Mouse (Mus musculus) CH12.LX (cell line): ENCODE measurements at regions not wholly inside any gene's neighbourhood (a gene's known extent, or its start where the extent isn't known, plus 50 kb on each side); places are given as distances from the start of the nearest gene placed in this dataset.

Source experiments
- DNase-seq: peaks from one replicate; pipeline ENCODE4 v3.0.0-alpha.2; 2013; ENCODE audit errors: extremely low read depth
- H3K27ac ChIP-seq: 2 replicates; pipeline ENCODE4 v1.5.1; 2012; ENCODE audit warnings: low read depth, mild to moderate bottlenecking, control low read depth, moderate library complexity; ENCODE audit not compliant: insufficient read depth
- H3K27me3 ChIP-seq: replicated peaks from 2 replicates; pipeline ENCODE3; 2012; ENCODE audit warnings: inconsistent platforms
- H3K36me3 ChIP-seq, 2 experiments: replicated peaks in 1 of 2; 2 replicates each; pipeline versions ENCODE3 to v1.6.1; 2012; ENCODE audit warnings: inconsistent platforms in 1 of 2, low read length in 1 of 2, mild to moderate bottlenecking in 1 of 2, mixed read lengths in 1 of 2, moderate library complexity in 1 of 2; ENCODE audit not compliant: control insufficient read depth in 1 of 2, insufficient read depth in 1 of 2
- H3K4me1 ChIP-seq, 2 experiments: 2 replicates each; pipeline ENCODE4 v1.6.1; 2012; ENCODE audit warnings: inconsistent platforms in 1 of 2, moderate library complexity in 1 of 2; ENCODE audit not compliant: insufficient read depth in 2 of 2, control insufficient read depth in 1 of 2
- H3K4me2 ChIP-seq: 2 replicates; pipeline ENCODE4 v1.6.1; 2012; ENCODE audit warnings: low read depth, mild to moderate bottlenecking, control low read depth; ENCODE audit not compliant: poor library complexity, insufficient read depth, severe bottlenecking
- H3K4me3 ChIP-seq, 3 experiments: fragments of 150-350 bp in 1 of 3; sonication (generic) in 1 of 3; replicated peaks in 1 of 3; 2 replicates each; pipeline versions ENCODE3 to v1.5.1; 2011 to 2012; ENCODE audit warnings: low read depth in 2 of 3, low read length in 2 of 3, mild to moderate bottlenecking in 2 of 3, moderate library complexity in 2 of 3, control low read depth in 1 of 3, improper control_type of control experiment in 1 of 3, inconsistent platforms in 1 of 3, mixed read lengths in 1 of 3; ENCODE audit not compliant: poor library complexity in 1 of 3
- H3K79me2 ChIP-seq: replicated peaks from 2 replicates; pipeline ENCODE4 v1.6.1; 2012; ENCODE audit warnings: mild to moderate bottlenecking, moderate library complexity; ENCODE audit not compliant: control insufficient read depth, poor library complexity, insufficient read depth, severe bottlenecking; ENCODE audit errors: extremely low read depth
- H3K9ac ChIP-seq: 2 replicates; pipeline ENCODE4 v1.6.1; 2012; ENCODE audit warnings: low read depth, mild to moderate bottlenecking, control low read depth, moderate library complexity; ENCODE audit not compliant: insufficient read depth
- H3K9me3 ChIP-seq: replicated peaks from 2 replicates; pipeline ENCODE3; 2012; ENCODE audit warnings: low read length, inconsistent platforms, mixed read lengths
- CHD1 ChIP-seq: IDR thresholded peaks from 2 replicates; pipeline ENCODE4 v1.6.1; 2012; ENCODE audit warnings: low read depth, low read length, improper control_type of control experiment, inconsistent platforms
- CHD2 ChIP-seq: IDR thresholded peaks from 2 replicates; pipeline ENCODE4 v1.6.1; 2011; ENCODE audit warnings: low read length, improper control_type of control experiment
- EP300 ChIP-seq: IDR thresholded peaks from 2 replicates; pipeline ENCODE4 v1.6.1; 2011; ENCODE audit warnings: low read length, improper control_type of control experiment
- ETS1 ChIP-seq: conservative IDR thresholded peaks from 2 replicates; pipeline ENCODE4 v1.6.1; 2012; ENCODE audit warnings: low read depth, mild to moderate bottlenecking, inconsistent platforms, low read length, improper control_type of control experiment, moderate library complexity
- HCFC1 ChIP-seq: IDR thresholded peaks from 2 replicates; pipeline ENCODE4 v1.6.1; 2012; ENCODE audit warnings: low read depth, mild to moderate bottlenecking, inconsistent platforms, low read length, improper control_type of control experiment
- JUN ChIP-seq: IDR thresholded peaks from 2 replicates; pipeline ENCODE4 v1.6.1; 2011; ENCODE audit warnings: low read depth, mild to moderate bottlenecking, low read length, improper control_type of control experiment, moderate library complexity; ENCODE audit not compliant: insufficient read depth
- MAFK ChIP-seq: IDR thresholded peaks from 2 replicates; pipeline ENCODE4 v1.6.1; 2011; ENCODE audit warnings: low read length, improper control_type of control experiment; ENCODE audit not compliant: insufficient replicate concordance
- MAZ ChIP-seq: IDR thresholded peaks from 2 replicates; pipeline ENCODE4 v1.6.1; 2012; ENCODE audit warnings: low read depth, mild to moderate bottlenecking, inconsistent platforms, low read length, improper control_type of control experiment, moderate library complexity
- MEF2A ChIP-seq: IDR thresholded peaks from 2 replicates; pipeline ENCODE4 v1.6.1; 2014; ENCODE audit warnings: low read depth, mild to moderate bottlenecking, inconsistent platforms, low read length, improper control_type of control experiment, borderline replicate concordance
- MXI1 ChIP-seq: IDR thresholded peaks from 2 replicates; pipeline ENCODE4 v1.6.1; 2011; ENCODE audit warnings: mild to moderate bottlenecking, low read depth, low read length, improper control_type of control experiment
- MYC ChIP-seq: IDR thresholded peaks from 2 replicates; pipeline ENCODE4 v1.6.1; 2011; ENCODE audit warnings: low read depth, mild to moderate bottlenecking, improper control_type of control experiment, low read length
- PAX5 ChIP-seq: IDR thresholded peaks from 2 replicates; pipeline ENCODE4 v1.6.1; 2012; ENCODE audit warnings: low read length, inconsistent platforms, mixed read lengths
- RAD21 ChIP-seq: IDR thresholded peaks from 2 replicates; pipeline ENCODE4 v1.6.1; 2011; ENCODE audit warnings: low read depth, mild to moderate bottlenecking, low read length, improper control_type of control experiment, moderate library complexity
- TBP ChIP-seq: conservative IDR thresholded peaks from 2 replicates; pipeline ENCODE4 v1.6.1; 2011; ENCODE audit warnings: low read depth, low read length, improper control_type of control experiment
- UBTF ChIP-seq: IDR thresholded peaks from 2 replicates; pipeline ENCODE4 v1.6.1; 2012; ENCODE audit warnings: low read depth, mild to moderate bottlenecking, inconsistent platforms, low read length, improper control_type of control experiment, moderate library complexity
- USF1 ChIP-seq: IDR thresholded peaks from 2 replicates; pipeline ENCODE4 v1.6.1; 2014; ENCODE audit warnings: low read depth, mild to moderate bottlenecking, inconsistent platforms, low read length, improper control_type of control experiment
- ZC3H11A ChIP-seq: IDR thresholded peaks from 2 replicates; pipeline ENCODE4 v1.6.1; 2012; ENCODE audit warnings: low read depth, mild to moderate bottlenecking, inconsistent platforms, low read length, improper control_type of control experiment
- ZMIZ1 ChIP-seq: IDR thresholded peaks from 2 replicates; pipeline ENCODE4 v1.6.1; 2012; ENCODE audit warnings: low read depth, mild to moderate bottlenecking, inconsistent platforms, low read length, improper control_type of control experiment
- ZNF384 ChIP-seq: IDR thresholded peaks from 2 replicates; pipeline ENCODE4 v1.6.1; 2012; ENCODE audit warnings: low read depth, low read length, improper control_type of control experiment, inconsistent platforms
- dilution Hi-C: fragments of 300-500 bp; cut with MboI; formaldehyde crosslinking; loops from 2 replicates; pipeline ENCODE4 v1.14.3; 2020; ENCODE audit warnings: low sequenced_read_pairs; ENCODE audit not compliant: extremely low pct_unique_long_range_greater_than_20kb, extremely low pct_ligation_motif_present
- in situ Hi-C: fragments of 300-500 bp; cut with MboI; formaldehyde crosslinking; loops from 3 replicates; pipeline ENCODE4 v1.14.3; 2019; ENCODE audit warnings: low sequenced_read_pairs, low pct_ligation_motif_present, low pct_unique_long_range_greater_than_20kb, mixed read lengths

GRCm38 (mm10) chr19:26979322-26979721 is 93.6 kb downstream of the Gm815 start:
- H3K79me2 ChIP-seq: no peaks in the 10 kb centered on the region
- in situ Hi-C loops: no loop called here
- H3K9ac ChIP-seq: no peak overlapping the region
- H3K27ac ChIP-seq: no peak overlapping the region
- no peak for TF ChIP-seq CHD2
- TF ChIP-seq JUN: no peak
- no peak for TF ChIP-seq ZNF384
- no peak for TF ChIP-seq ETS1
- TF ChIP-seq ZC3H11A: no peak
- no peak overlapping the region for H3K4me2 ChIP-seq
- H3K9me3 ChIP-seq: peaks cover 2% of the 10 kb centered on the region
- dilution Hi-C loops: no loop called here
- H3K4me3 ChIP-seq: no peak overlapping the region
- no peaks in the 10 kb centered on the region for H3K27me3 ChIP-seq
- no peaks in the 10 kb centered on the region for H3K36me3 ChIP-seq
- peaks cover 0 to 12% of the 10 kb centered on the region in 2 experiments; a peak in 3 of 4 replicates for H3K4me1 ChIP-seq
- DNase-seq: no peak

- Histone ChIP-seq H3K27ac (no peak overlapping the region), H3K27me3 (no peaks in the 10 kb centered on the region), H3K4me2 (no peak overlapping the region), H3K4me3 (no peak overlapping the region), H3K36me3 (no peaks in the 10 kb centered on the region), H3K4me1 (no peaks in the 10 kb centered on the region), H3K9me3 (peaks cover 2% of the 10 kb centered on the region), H3K9ac (no peak overlapping the region), H3K79me2 (no peaks in the 10 kb centered on the region)
- dilution Hi-C loops: no loop called here
- in situ Hi-C loops: no loop called here
- TF ChIP-seq EP300: no peak
- no peak for TF ChIP-seq PAX5
- no peak for TF ChIP-seq JUN
- no peak for TF ChIP-seq CHD1
- TF ChIP-seq UBTF: no peak
- no peak for TF ChIP-seq TBP
- TF ChIP-seq RAD21: no peak
- no peak for DNase-seq
Observed at GRCm38 (mm10) chr19:26986672-26987071, 101.0 kb downstream of the Gm815 start.

GRCm38 (mm10) chr19:26987197-26987596 is 101.5 kb downstream of the Gm815 start:
- Histone ChIP-seq H3K4me2 (no peak overlapping the region), H3K36me3 (no peaks in the 10 kb centered on the region), H3K27me3 (no peaks in the 10 kb centered on the region), H3K27ac (no peak overlapping the region), H3K79me2 (no peaks in the 10 kb centered on the region), H3K4me3 (no peak overlapping the region), H3K9me3 (peaks cover 2% of the 10 kb centered on the region), H3K4me1 (no peaks in the 10 kb centered on the region), H3K9ac (no peak overlapping the region)
- DNase-seq: no peak
- TF ChIP-seq MEF2A (no peak), ZNF384 (no peak), CHD1 (no peak), CHD2 (no peak), MAFK (no peak), ZMIZ1 (no peak), HCFC1 (no peak), EP300 (no peak), MAZ (no peak), MYC (no peak), USF1 (no peak), MXI1 (no peak), ZC3H11A (no peak)
- dilution Hi-C loops: no loop called here
- in situ Hi-C loops: no loop called here
